22 mouse cellular contexts compared by ENCODE assay signal in the genomic region with DNA sequence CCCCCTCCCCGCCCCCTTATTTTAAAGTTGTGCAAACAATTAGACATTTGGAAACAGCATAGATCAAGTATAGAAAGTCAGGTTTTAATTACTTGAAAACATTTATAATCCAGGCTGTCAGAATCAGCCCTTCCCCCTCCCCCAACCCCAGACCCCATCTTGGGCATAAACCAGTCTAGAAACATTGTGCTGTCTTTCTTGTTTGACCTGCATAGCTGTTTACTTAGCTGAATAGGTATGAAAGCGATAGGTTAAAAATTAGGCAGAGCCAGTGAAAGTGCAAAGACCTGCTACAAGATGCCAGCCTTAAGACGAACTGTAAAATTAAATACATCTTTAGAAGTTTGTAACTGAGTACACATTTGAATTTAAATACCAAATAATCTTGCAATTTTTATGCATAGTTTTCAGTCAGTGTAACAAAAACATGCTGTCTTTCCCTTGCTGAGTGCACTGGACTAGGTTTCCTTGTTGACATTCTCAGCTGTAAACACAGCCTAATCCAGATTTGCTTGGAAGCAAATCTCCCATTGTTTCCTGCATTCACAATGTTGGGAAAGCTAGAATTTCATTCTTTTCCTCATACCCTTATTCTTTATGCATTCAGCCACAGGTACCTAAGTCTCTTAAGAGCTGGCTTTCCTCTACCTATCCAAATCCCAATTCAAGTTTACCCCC.
A peak's percentile ranks its signal among the peaks of the same experiment; 100 is the strongest.
DNase-seq lines count a peak whose midpoint lies in the region; ATAC-seq and TF ChIP-seq lines count a peak whose summit lies in the region.
"Had no signal": no experiment of that assay in that cellular context is flagged by ENCODE, and none has a peak within 500 bp of the region (broad histone marks: within the 10 kb centered on the region; RNA-seq: fewer than 3 reads in every experiment).

No protein-coding gene starts in this region.

- no peak for TF ChIP-seq POLR2A in lung, adult 2 months (IDR thresholded peaks at IDR 0.05; ENCODE audit: borderline replicate concordance, extremely low read depth, low read depth, low read length)

- no peak overlapping the region for H3K9ac ChIP-seq in lung, embryonic 14.5 days
- no peak overlapping the region for H3K9ac ChIP-seq in stomach, embryonic 14.5 days (replicated peaks; ENCODE audit: low read depth, low read length)
- no peak overlapping the region for H3K9ac ChIP-seq in stomach, postnatal 0 days (ENCODE audit: low read length)
- no peak overlapping the region for H3K9ac ChIP-seq in embryonic facial prominence, embryonic 14.5 days (ENCODE audit: low read depth, low read length)
- H3K9ac ChIP-seq in stomach, embryonic 16.5 days (ENCODE audit: low read length), result no peak overlapping the region
- H3K9ac ChIP-seq: embryonic facial prominence, embryonic 12.5 days; forebrain, postnatal 0 days; hindbrain, embryonic 12.5 days; hindbrain, embryonic 15.5 days had no signal

- H3K9me3 ChIP-seq in lung, embryonic 14.5 days (ENCODE audit: low read depth, low read length), result no peaks in the 10 kb centered on the region
- H3K9me3 ChIP-seq in stomach, embryonic 14.5 days (ENCODE audit: control insufficient read depth, low read depth, low read length), result no peaks in the 10 kb centered on the region
- H3K9me3 ChIP-seq in stomach, postnatal 0 days (ENCODE audit: control insufficient read depth, low read length), result no peaks in the 10 kb centered on the region
- no peaks in the 10 kb centered on the region for H3K9me3 ChIP-seq in embryonic facial prominence, embryonic 14.5 days (ENCODE audit: control insufficient read depth, low read length)
- no peaks in the 10 kb centered on the region for H3K9me3 ChIP-seq in stomach, embryonic 16.5 days (replicated peaks; ENCODE audit: control insufficient read depth, low read length)
- H3K9me3 ChIP-seq: embryonic facial prominence, embryonic 12.5 days; hindbrain, embryonic 12.5 days; hindbrain, embryonic 15.5 days had no signal

- no peaks in the 10 kb centered on the region for H3K36me3 ChIP-seq in lung, embryonic 14.5 days (ENCODE audit: insufficient read depth)
- H3K36me3 ChIP-seq in stomach, embryonic 14.5 days (ENCODE audit: control insufficient read depth, insufficient read depth, low read length), result no peaks in the 10 kb centered on the region
- no peaks in the 10 kb centered on the region for H3K36me3 ChIP-seq in stomach, postnatal 0 days (ENCODE audit: control insufficient read depth, insufficient read depth, low read length)
- H3K36me3 ChIP-seq in embryonic facial prominence, embryonic 14.5 days (ENCODE audit: control insufficient read depth, insufficient read depth, low read length), result no peaks in the 10 kb centered on the region
- no peaks in the 10 kb centered on the region for H3K36me3 ChIP-seq in stomach, embryonic 16.5 days (ENCODE audit: control insufficient read depth, insufficient read depth, low read length)
- H3K36me3 ChIP-seq: embryonic facial prominence, embryonic 12.5 days; hindbrain, embryonic 12.5 days; hindbrain, embryonic 15.5 days had no signal

- DNase-seq in lung, embryonic 14.5 days, result peak; percentile 15
- DNase-seq in lung, adult 2 months, result no peak
- DNase-seq in stomach, postnatal 0 days (ENCODE audit: low spot score), result no peak
- peak; percentile 68 for DNase-seq in embryonic facial prominence, embryonic 14.5 days (ENCODE audit: low spot score)
- no peak for DNase-seq in thymus, postnatal 25 days
- DNase-seq in frontal cortex, postnatal 10 days (ENCODE audit: low spot score in 2 of 2), result no peak
- DNase-seq: adrenal gland, adult 8-10 months; adrenal gland, postnatal 25 days; cerebellum, adult 11-12 months; cerebellum, adult 8-10 months; cerebellum, postnatal 36 days; embryo, embryonic 11 days; forebrain, postnatal 0 days; gastrocnemius, postnatal 10 days had no signal

- H3K4me3 ChIP-seq in lung, embryonic 14.5 days (ENCODE audit: low read depth, low read length), result no peak overlapping the region
- H3K4me3 ChIP-seq in lung, adult 2 months (replicated peaks; ENCODE audit: extremely low read depth, low read depth, low read length), result no peak overlapping the region
- H3K4me3 ChIP-seq in stomach, embryonic 14.5 days (ENCODE audit: low read depth, low read length), result no peak overlapping the region
- no peak overlapping the region for H3K4me3 ChIP-seq in stomach, postnatal 0 days (ENCODE audit: low read depth, low read length)
- H3K4me3 ChIP-seq in embryonic facial prominence, embryonic 14.5 days (ENCODE audit: low read depth, low read length), result no peak overlapping the region
- H3K4me3 ChIP-seq in stomach, embryonic 16.5 days (replicated peaks; ENCODE audit: low read length), result no peak overlapping the region
- H3K4me3 ChIP-seq: embryonic facial prominence, embryonic 12.5 days; hindbrain, embryonic 12.5 days; hindbrain, embryonic 15.5 days had no signal

- H3K27me3 ChIP-seq in lung, embryonic 14.5 days (ENCODE audit: insufficient read depth, low read length), result no peaks in the 10 kb centered on the region
- no peaks in the 10 kb centered on the region for H3K27me3 ChIP-seq in stomach, embryonic 14.5 days (ENCODE audit: control insufficient read depth, insufficient read depth, low read length)
- H3K27me3 ChIP-seq in stomach, postnatal 0 days (ENCODE audit: control insufficient read depth, insufficient read depth, low read length), result no peaks in the 10 kb centered on the region
- no peaks in the 10 kb centered on the region for H3K27me3 ChIP-seq in embryonic facial prominence, embryonic 14.5 days (replicated peaks; ENCODE audit: control insufficient read depth, insufficient read depth, low read length)
- no peaks in the 10 kb centered on the region for H3K27me3 ChIP-seq in stomach, embryonic 16.5 days (ENCODE audit: control insufficient read depth, insufficient read depth, low read length)
- H3K27me3 ChIP-seq: embryonic facial prominence, embryonic 12.5 days; hindbrain, embryonic 12.5 days; hindbrain, embryonic 15.5 days had no signal

- H3K4me2 ChIP-seq in lung, embryonic 14.5 days, result no peak overlapping the region
- no peak overlapping the region for H3K4me2 ChIP-seq in stomach, embryonic 14.5 days (replicated peaks; ENCODE audit: low read depth, low read length)
- H3K4me2 ChIP-seq in stomach, postnatal 0 days (replicated peaks; ENCODE audit: low read depth), result no peak overlapping the region
- H3K4me2 ChIP-seq in embryonic facial prominence, embryonic 14.5 days (ENCODE audit: low read depth, low read length), result no peak overlapping the region
- H3K4me2 ChIP-seq in stomach, embryonic 16.5 days (ENCODE audit: low read depth, low read length), result peak overlapping the region; percentile 6; the same call in 1 of the 2 replicates
- H3K4me2 ChIP-seq: embryonic facial prominence, embryonic 12.5 days; heart, embryonic 11.5 days; hindbrain, embryonic 12.5 days; hindbrain, embryonic 15.5 days had no signal

- no peak for TF ChIP-seq EP300 in stomach, postnatal 0 days (optimal IDR thresholded peaks at IDR 0.05)

- 0 out of 2 replicates have a peak overlapping the region, but pooled peaks have one; percentile 22 for H3K27ac ChIP-seq in lung, embryonic 14.5 days (ENCODE audit: low read depth)
- no peak overlapping the region for H3K27ac ChIP-seq in stomach, embryonic 14.5 days (ENCODE audit: low read length)
- H3K27ac ChIP-seq in stomach, postnatal 0 days (replicated peaks), result no peak overlapping the region
- H3K27ac ChIP-seq in embryonic facial prominence, embryonic 14.5 days (replicated peaks; ENCODE audit: low read depth, low read length), result peak overlapping the region; percentile 46
- no peak overlapping the region for H3K27ac ChIP-seq in stomach, embryonic 16.5 days (ENCODE audit: low read length)
- H3K27ac ChIP-seq: hindbrain, embryonic 12.5 days; hindbrain, embryonic 15.5 days had no signal

- no peaks in the 10 kb centered on the region for H3K4me1 ChIP-seq in lung, embryonic 14.5 days (ENCODE audit: insufficient read depth)
- H3K4me1 ChIP-seq in lung, adult 2 months (ENCODE audit: control insufficient read depth, insufficient read depth, low read length), result no peaks in the 10 kb centered on the region
- H3K4me1 ChIP-seq in stomach, embryonic 14.5 days (ENCODE audit: control insufficient read depth, insufficient read depth, low read length), result peaks cover 5% of the 10 kb centered on the region; the same call in 1 of the 2 replicates
- H3K4me1 ChIP-seq in stomach, postnatal 0 days (replicated peaks; ENCODE audit: control insufficient read depth, insufficient read depth), result no peaks in the 10 kb centered on the region
- H3K4me1 ChIP-seq in embryonic facial prominence, embryonic 14.5 days (ENCODE audit: control insufficient read depth, insufficient read depth, low read length), result peaks cover 9% of the 10 kb centered on the region; the same call in 1 of the 2 replicates
- H3K4me1 ChIP-seq in stomach, embryonic 16.5 days (ENCODE audit: control insufficient read depth, insufficient read depth, low read length), result peaks cover 7% of the 10 kb centered on the region; the same call in 1 of the 2 replicates
- H3K4me1 ChIP-seq: hindbrain, embryonic 12.5 days; hindbrain, embryonic 15.5 days had no signal

- no peak for TF ChIP-seq CTCF in lung, embryonic 14.5 days (IDR thresholded peaks at IDR 0.05; ENCODE audit: low read depth)
- no peak for TF ChIP-seq CTCF in lung, adult 2 months (IDR thresholded peaks at IDR 0.05; ENCODE audit: insufficient read depth, low read length)
- no peak for TF ChIP-seq CTCF in stomach, postnatal 0 days (IDR thresholded peaks at IDR 0.05; ENCODE audit: low read depth)

- peak; percentile 69; the same call in 1 of the 2 replicates for ATAC-seq in lung, embryonic 14.5 days (ENCODE audit: insufficient read depth)
- peak; percentile 69; the same call in 1 of the 2 replicates for ATAC-seq in stomach, embryonic 14.5 days (ENCODE audit: insufficient number of reproducible peaks, insufficient read depth, low FRiP score, low read depth)
- ATAC-seq in stomach, postnatal 0 days (ENCODE audit: low FRiP score, low TSS enrichment), result no peak
- ATAC-seq in embryonic facial prominence, embryonic 14.5 days (ENCODE audit: low read depth), result peak; percentile 63; the same call in 1 of the 2 replicates
- ATAC-seq in stomach, embryonic 16.5 days (ENCODE audit: insufficient read depth, low FRiP score), result no peak
- ATAC-seq: CD4-positive, CD25-positive, alpha-beta regulatory T cell, adult 4 months; forebrain, embryonic 14.5 days; forebrain, postnatal 0 days had no signal

- 41% methylated on average over 3 of the region's 3 CpGs for WGBS in lung, embryonic 14.5 days
- 42% methylated on average over 3 of the region's 3 CpGs for WGBS in lung, adult 2 months
- WGBS in stomach, embryonic 14.5 days, result 21% methylated on average over 3 of the region's 3 CpGs
- 18% methylated on average over 3 of the region's 3 CpGs for WGBS in stomach, postnatal 0 days
- 39% methylated on average over 3 of the region's 3 CpGs for WGBS in embryonic facial prominence, embryonic 14.5 days
- WGBS in stomach, embryonic 16.5 days, result 24% methylated on average over 3 of the region's 3 CpGs

Comparison
In these comparisons a context has a peak if more than half of its experiments do, and no peak if none do; other contexts are left out.
1. ATAC-seq: peak in lung, embryonic 14.5 days (single experiment), stomach, embryonic 14.5 days (single experiment) and embryonic facial prominence, embryonic 14.5 days (single experiment); none in stomach, postnatal 0 days (single experiment) and stomach, embryonic 16.5 days (single experiment).
2. DNase-seq: peak in lung, embryonic 14.5 days (single experiment) and embryonic facial prominence, embryonic 14.5 days (single experiment); none in lung, adult 2 months (single experiment), stomach, postnatal 0 days (single experiment), thymus, postnatal 25 days (single experiment) and frontal cortex, postnatal 10 days (0 of 2).
3. H3K27ac ChIP-seq: peak in lung, embryonic 14.5 days (single experiment) and embryonic facial prominence, embryonic 14.5 days (single experiment); none in stomach, embryonic 14.5 days (single experiment), stomach, postnatal 0 days (single experiment) and stomach, embryonic 16.5 days (single experiment).